Mouse (Mus musculus): ENCODE measurements around the gene Fam163a. TPM values are rescaled to one million over a fixed set of nuclear protein-coding genes. Genes with fewer than 3 reads are reported as not detected.

Fam163a gene
- polyA plus RNA-seq, 1 experiment from 2014 or later: 0.32 TPM

DNA sequence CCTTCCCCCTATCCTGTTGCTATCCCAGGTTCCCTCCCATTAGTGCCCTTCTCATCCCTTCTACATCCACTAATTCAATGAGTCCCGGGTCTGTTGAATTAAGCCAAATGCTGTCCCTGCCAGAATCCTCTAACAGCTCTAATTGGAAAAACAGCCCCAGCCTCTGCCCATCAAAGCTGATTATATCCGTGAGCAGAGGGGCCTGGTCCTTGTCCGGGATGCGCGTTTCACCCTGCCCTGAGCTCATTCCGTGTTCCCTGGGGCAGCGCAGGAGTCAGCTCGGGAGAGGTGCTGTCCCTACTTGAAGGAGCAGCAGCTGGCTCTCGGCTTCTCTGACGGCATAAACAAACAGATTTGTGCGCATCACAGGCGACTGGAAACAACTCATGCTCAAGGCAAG, 93.1 kb downstream of the Fam163a start:
- Histone ChIP-seq H3K27me3 (no peaks in the 10 kb centered on the region), H3K4me2 (replicated peaks) (no peak overlapping the region), H3K4me1 (0 out of 2 replicates have a peak, but pooled peaks cover 7% of the 10 kb centered on the region), H3K36me3 (no peaks in the 10 kb centered on the region), H3K9me3 (replicated peaks) (no peaks in the 10 kb centered on the region), H3K27ac (replicated peaks) (no peak overlapping the region), H3K9ac (no peak overlapping the region), H3K4me3 (replicated peaks) (no peak overlapping the region)
- 14% methylated on average over 12 of the region's 12 CpGs for WGBS
- no peak for ATAC-seq (ENCODE audit: insufficient number of reproducible peaks, low FRiP score, low TSS enrichment, low read depth)

DNA sequence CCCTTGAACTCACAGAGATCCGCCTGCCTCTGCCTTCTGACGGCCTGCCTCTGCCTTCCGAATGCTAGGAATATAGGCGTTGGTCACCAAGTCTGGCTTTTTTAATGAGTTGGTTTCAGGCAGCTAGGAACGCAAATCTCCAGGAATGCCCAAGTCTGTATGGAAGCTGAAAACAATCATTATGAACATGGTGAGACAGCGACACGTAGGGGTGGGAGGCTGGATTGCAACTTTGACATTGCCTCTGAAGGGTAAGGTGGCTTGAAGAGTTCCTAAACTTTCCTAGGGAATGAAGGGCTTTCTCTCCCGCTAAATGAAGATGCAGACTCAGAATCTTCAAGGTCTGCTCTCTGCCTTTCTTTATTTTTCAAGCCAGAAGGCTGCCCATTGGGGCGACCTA, 93.7 kb downstream of the Fam163a start:
- H3K36me3 ChIP-seq: no peaks in the 10 kb centered on the region
- no peak overlapping the region for H3K27ac ChIP-seq (replicated peaks)
- H3K9me3 ChIP-seq (replicated peaks): no peaks in the 10 kb centered on the region
- WGBS: 75% methylated on average over 9 of the region's 9 CpGs
- no peaks in the 10 kb centered on the region for H3K27me3 ChIP-seq
- H3K4me1 ChIP-seq: 0 out of 2 replicates have a peak, but pooled peaks cover 7% of the 10 kb centered on the region
- no peak for ATAC-seq (ENCODE audit: insufficient number of reproducible peaks, low FRiP score, low TSS enrichment, low read depth)
- no peak overlapping the region for H3K4me2 ChIP-seq (replicated peaks)
- no peak overlapping the region for H3K4me3 ChIP-seq (replicated peaks)
- no peak overlapping the region for H3K9ac ChIP-seq

DNA sequence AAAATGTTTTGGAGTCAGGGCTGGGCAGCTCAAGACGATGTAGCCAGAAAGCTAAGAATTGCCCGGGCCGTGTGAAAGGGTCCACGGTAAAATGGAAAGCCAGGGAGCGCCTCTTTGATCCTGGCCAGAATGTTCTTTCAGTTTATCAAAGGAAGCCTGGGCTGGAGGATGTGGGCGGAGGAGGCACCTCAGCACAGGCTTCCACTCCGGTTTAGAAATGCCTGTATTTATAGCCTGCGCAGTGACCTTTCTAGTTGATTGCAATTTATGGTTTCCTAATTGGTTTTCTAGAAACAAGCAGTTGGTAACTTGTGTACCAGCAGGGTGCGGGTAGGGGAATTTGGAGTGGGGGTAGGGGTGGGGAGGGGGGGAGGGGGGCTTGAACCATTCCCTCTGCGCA, 96.4 kb downstream of the Fam163a start:
- H3K27ac ChIP-seq (replicated peaks): no peak overlapping the region
- H3K4me3 ChIP-seq (replicated peaks): no peak overlapping the region
- 54% methylated on average over 10 of the region's 10 CpGs for WGBS
- no peaks in the 10 kb centered on the region for H3K27me3 ChIP-seq
- no peaks in the 10 kb centered on the region for H3K36me3 ChIP-seq
- H3K4me2 ChIP-seq (replicated peaks): no peak overlapping the region
- 0 out of 2 replicates have a peak, but pooled peaks cover 7% of the 10 kb centered on the region for H3K4me1 ChIP-seq
- no peak for ATAC-seq (ENCODE audit: insufficient number of reproducible peaks, low FRiP score, low TSS enrichment, low read depth)
- H3K9me3 ChIP-seq (replicated peaks): no peaks in the 10 kb centered on the region
- H3K9ac ChIP-seq: no peak overlapping the region

DNA sequence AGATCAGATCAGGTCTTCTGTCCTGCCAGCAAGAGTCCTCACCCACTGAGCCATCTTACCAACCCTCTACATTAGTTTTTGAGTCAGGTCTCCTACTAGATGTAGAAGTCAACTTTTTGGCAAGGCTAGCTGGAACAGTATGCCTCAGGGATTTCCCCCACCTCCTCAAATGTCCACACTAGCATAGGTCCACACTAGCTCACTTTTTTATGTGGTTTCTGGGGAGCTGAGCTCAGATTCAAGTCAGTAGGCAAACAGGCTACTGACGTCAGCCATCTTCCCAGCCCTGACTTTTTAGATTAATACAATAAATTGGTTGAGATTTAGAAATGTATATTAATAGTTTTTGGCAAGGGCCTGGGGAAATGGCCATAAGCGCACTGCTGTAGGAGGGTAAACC, 97.4 kb downstream of the Fam163a start:
- Histone ChIP-seq H3K4me2 (replicated peaks) (no peak overlapping the region), H3K4me1 (0 out of 2 replicates have a peak, but pooled peaks cover 7% of the 10 kb centered on the region), H3K9ac (no peak overlapping the region), H3K36me3 (no peaks in the 10 kb centered on the region), H3K9me3 (replicated peaks) (no peaks in the 10 kb centered on the region), H3K4me3 (replicated peaks) (no peak overlapping the region), H3K27me3 (no peaks in the 10 kb centered on the region), H3K27ac (replicated peaks) (no peak overlapping the region)
- WGBS: 80% methylated on average over 2 of the region's 2 CpGs
- no peak for ATAC-seq (ENCODE audit: insufficient number of reproducible peaks, low FRiP score, low TSS enrichment, low read depth)

DNA sequence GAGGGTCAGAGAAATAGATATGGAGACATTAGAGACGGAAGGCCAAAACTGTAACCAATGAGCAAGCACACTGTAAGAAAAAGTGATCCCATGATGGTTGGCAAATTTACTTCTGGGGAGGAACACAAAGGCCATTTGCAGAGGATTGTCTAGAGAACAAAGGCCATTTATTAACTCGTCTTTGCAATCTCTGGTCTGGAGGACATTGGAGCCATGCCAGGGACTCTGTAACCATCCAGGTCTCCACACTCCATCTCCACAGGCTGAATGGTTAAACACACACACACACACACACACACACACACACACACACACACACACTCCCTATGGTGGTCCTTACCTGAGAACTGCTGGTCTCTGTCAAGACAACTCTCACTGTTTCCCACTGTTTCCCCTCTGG, 99.4 kb downstream of the Fam163a start:
- H3K9ac ChIP-seq: no peak overlapping the region
- H3K27me3 ChIP-seq: no peaks in the 10 kb centered on the region
- H3K9me3 ChIP-seq (replicated peaks): no peaks in the 10 kb centered on the region
- no peak overlapping the region for H3K27ac ChIP-seq (replicated peaks)
- H3K4me2 ChIP-seq (replicated peaks): no peak overlapping the region
- no peak for ATAC-seq (ENCODE audit: insufficient number of reproducible peaks, low FRiP score, low TSS enrichment, low read depth)
- WGBS: 87% methylated on average over 2 of the region's 2 CpGs
- H3K36me3 ChIP-seq: no peaks in the 10 kb centered on the region
- H3K4me1 ChIP-seq: no peaks in the 10 kb centered on the region
- H3K4me3 ChIP-seq (replicated peaks): no peak overlapping the region

DNA sequence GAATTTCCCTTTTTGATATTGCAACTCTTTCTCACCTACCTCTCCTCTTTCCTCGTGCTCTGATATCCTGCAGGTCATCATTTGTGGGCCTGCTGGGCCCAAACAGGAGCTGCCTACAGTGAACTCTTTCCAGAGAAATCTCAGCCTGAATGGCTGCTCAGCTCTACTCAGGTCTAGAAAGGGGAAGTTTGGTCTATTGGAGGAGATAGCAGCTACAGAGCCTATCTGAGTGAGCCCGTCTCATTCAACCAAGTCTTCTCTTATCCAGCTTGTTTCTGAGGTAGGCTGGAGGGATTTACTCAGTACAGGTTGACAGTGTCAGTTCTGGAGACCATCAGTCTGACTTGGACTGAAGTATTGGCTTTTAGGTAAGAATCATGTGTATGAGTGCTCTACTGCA, 101.1 kb downstream of the Fam163a start:
- Histone ChIP-seq H3K4me1 (no peaks in the 10 kb centered on the region), H3K27me3 (no peaks in the 10 kb centered on the region), H3K36me3 (no peaks in the 10 kb centered on the region), H3K4me2 (replicated peaks) (no peak overlapping the region), H3K9ac (no peak overlapping the region), H3K9me3 (replicated peaks) (no peaks in the 10 kb centered on the region), H3K27ac (replicated peaks) (no peak overlapping the region), H3K4me3 (replicated peaks) (no peak overlapping the region)
- no peak for ATAC-seq (ENCODE audit: insufficient number of reproducible peaks, low FRiP score, low TSS enrichment, low read depth)
- WGBS: 92% methylated on average over 2 of the region's 2 CpGs

DNA sequence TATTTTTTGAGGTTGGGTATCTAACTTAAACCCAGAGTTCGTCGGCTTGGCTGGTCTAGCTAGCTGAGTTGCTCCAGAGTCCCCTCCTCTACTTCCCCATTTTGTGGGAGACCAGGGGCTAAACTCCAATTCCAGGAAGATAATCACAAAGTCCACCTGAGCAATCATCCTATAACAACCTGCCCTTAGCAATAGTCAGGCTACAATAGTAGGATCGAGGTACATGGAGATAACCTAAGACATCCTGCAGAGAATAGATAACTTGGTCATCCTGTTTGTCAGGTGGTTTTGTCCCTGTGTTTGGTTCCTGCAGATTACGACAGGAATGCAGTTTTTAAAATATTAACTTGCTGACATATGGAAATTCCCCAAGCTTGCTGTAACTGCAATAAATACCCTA, 113.0 kb downstream of the Fam163a start:
- 83% methylated on average over 4 of the region's 4 CpGs for WGBS
- no peak for ATAC-seq (ENCODE audit: insufficient number of reproducible peaks, low FRiP score, low TSS enrichment, low read depth)

DNA sequence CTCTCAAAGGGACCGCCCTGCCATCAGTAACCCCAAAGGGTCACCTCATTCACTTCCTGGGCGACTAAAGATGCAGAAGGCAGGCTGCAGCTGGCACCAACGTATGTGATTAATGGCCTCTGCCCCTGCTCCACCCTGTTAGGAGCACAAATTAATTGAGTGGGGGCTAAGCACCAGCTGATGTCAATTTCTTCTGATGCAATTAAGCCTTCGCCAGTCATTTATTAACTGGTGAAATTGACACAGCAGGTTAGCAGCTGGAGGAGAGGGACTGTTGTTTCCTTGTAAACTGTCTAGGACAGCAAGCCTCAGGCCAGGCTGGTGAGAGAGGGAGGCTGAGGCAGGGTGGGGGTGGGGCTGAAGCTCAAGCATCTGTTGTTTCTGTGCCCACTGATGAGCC, 114.8 kb downstream of the Fam163a start:
- Histone ChIP-seq H3K9me3 (replicated peaks) (no peaks in the 10 kb centered on the region), H3K27ac (replicated peaks) (no peak overlapping the region), H3K4me1 (no peaks in the 10 kb centered on the region), H3K9ac (no peak overlapping the region), H3K4me2 (replicated peaks) (no peak overlapping the region), H3K36me3 (no peaks in the 10 kb centered on the region), H3K4me3 (replicated peaks) (no peak overlapping the region), H3K27me3 (no peaks in the 10 kb centered on the region)
- ATAC-seq (ENCODE audit: insufficient number of reproducible peaks, low FRiP score, low TSS enrichment, low read depth): no peak; the same call in 1 of the 2 replicates
- WGBS: 57% methylated on average over 4 of the region's 4 CpGs

More for the DNA sequence above, 113.0 kb downstream of the Fam163a start:
- Histone ChIP-seq H3K27ac (replicated peaks) (no peak overlapping the region), H3K36me3 (no peaks in the 10 kb centered on the region), H3K27me3 (no peaks in the 10 kb centered on the region), H3K9ac (no peak overlapping the region), H3K4me2 (replicated peaks) (no peak overlapping the region), H3K4me1 (no peaks in the 10 kb centered on the region), H3K9me3 (replicated peaks) (no peaks in the 10 kb centered on the region), H3K4me3 (replicated peaks) (no peak overlapping the region)

DNA sequence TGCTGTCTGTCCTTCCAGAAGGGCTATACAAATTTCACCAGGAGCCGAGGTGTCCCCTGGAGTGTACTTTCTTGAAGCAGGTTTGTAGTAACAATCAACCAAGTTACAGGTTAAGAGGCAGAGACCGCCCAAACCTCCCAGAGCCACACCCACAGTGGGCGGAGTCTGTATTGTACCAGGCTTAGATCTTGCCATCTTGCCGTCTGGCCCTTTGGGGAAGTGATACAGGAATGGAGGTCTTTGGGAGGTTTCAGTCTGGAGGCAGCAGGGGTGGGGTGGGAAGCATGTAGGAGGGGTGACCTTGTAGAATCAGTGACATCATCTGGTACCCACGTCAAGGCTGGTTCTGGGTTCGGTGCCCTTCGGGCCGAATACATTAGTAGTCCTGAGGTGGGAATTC, 115.3 kb downstream of the Fam163a start:
- ATAC-seq (ENCODE audit: insufficient number of reproducible peaks, low FRiP score, low TSS enrichment, low read depth): no peak
- no peak overlapping the region for H3K4me3 ChIP-seq (replicated peaks)
- 78% methylated on average over 8 of the region's 8 CpGs for WGBS

DNA sequence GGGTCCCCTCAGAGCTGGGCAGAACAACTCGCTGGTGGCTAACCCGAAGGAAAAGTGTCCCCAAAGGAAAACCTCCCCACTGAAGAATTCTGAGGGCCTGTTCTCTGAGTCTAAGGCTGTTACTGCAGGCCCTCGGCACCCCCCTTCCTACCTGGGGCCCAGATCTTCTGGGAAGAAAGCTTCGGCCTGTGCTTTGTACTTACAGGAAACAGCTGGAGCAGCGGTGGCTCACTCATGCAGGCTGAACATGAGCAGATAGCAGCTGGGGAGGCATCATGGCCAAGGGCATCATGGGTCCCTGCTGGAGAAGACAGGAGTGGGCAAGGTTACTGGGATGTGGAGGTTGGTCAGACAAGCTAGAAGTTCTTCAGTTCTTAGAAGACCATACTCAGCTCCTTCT, 117.2 kb downstream of the Fam163a start:
- WGBS: 61% methylated on average over 5 of the region's 5 CpGs
- no peak overlapping the region for H3K9ac ChIP-seq
- no peak for ATAC-seq (ENCODE audit: insufficient number of reproducible peaks, low FRiP score, low TSS enrichment, low read depth)

More for the DNA sequence above, 115.3 kb downstream of the Fam163a start:
- no peaks in the 10 kb centered on the region for H3K27me3 ChIP-seq
- H3K4me2 ChIP-seq (replicated peaks): no peak overlapping the region
- H3K4me1 ChIP-seq: no peaks in the 10 kb centered on the region
- no peak overlapping the region for H3K27ac ChIP-seq (replicated peaks)
- H3K36me3 ChIP-seq: no peaks in the 10 kb centered on the region
- H3K9ac ChIP-seq: no peak overlapping the region
- no peaks in the 10 kb centered on the region for H3K9me3 ChIP-seq (replicated peaks)

DNA sequence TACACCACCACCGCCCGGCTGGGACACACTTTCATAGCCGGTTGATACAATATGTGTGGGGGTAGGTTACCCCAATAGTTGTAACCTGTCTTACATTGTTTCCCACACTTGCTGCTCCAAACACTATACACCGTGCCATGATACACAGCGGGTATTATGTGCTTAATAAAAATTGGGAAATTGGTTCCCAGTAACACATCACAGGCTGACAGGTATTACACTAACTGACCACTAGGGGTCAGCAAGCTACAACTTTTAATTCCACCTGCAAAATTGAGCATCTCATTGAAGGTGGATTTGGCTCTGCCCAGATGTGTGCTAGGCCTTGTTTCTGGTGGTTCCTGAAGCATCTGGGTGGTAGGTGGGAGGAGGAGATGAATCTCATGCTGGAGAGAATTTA, 119.1 kb downstream of the Fam163a start:
- 53% methylated on average over 5 of the region's 5 CpGs for WGBS
- H3K4me3 ChIP-seq (replicated peaks): no peak overlapping the region
- H3K27ac ChIP-seq (replicated peaks): no peak overlapping the region
- H3K36me3 ChIP-seq: no peaks in the 10 kb centered on the region
- H3K27me3 ChIP-seq: no peaks in the 10 kb centered on the region
- H3K4me1 ChIP-seq: no peaks in the 10 kb centered on the region
- ATAC-seq (ENCODE audit: insufficient number of reproducible peaks, low FRiP score, low TSS enrichment, low read depth): no peak
- no peaks in the 10 kb centered on the region for H3K9me3 ChIP-seq (replicated peaks)
- H3K9ac ChIP-seq: no peak overlapping the region
- H3K4me2 ChIP-seq (replicated peaks): no peak overlapping the region

More for the DNA sequence above, 117.2 kb downstream of the Fam163a start:
- no peaks in the 10 kb centered on the region for H3K27me3 ChIP-seq
- no peaks in the 10 kb centered on the region for H3K36me3 ChIP-seq
- H3K4me2 ChIP-seq (replicated peaks): no peak overlapping the region
- H3K27ac ChIP-seq (replicated peaks): no peak overlapping the region
- no peaks in the 10 kb centered on the region for H3K4me1 ChIP-seq
- H3K4me3 ChIP-seq (replicated peaks): no peak overlapping the region
- no peaks in the 10 kb centered on the region for H3K9me3 ChIP-seq (replicated peaks)

DNA sequence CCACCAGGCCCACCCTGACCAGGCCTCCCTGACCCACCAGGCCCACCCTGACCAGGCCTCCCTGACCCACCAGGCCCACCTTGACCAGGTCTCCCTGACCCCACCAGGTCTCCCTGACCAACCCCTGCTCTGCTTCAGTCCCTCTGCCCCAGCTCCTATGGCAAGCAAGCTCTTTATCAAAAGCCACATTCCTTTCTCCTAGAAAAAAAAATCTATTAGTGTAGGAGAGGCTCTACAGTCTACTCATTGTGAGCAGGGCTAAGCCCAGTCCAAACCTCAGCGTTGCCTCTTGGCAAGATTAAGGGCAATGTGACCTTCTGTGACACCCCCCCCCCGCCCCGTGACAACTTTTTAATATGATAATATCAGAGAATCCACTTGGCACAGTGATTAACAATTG, 120.2 kb downstream of the Fam163a start:
- Histone ChIP-seq H3K4me1 (no peaks in the 10 kb centered on the region), H3K36me3 (no peaks in the 10 kb centered on the region), H3K9me3 (replicated peaks) (no peaks in the 10 kb centered on the region), H3K4me3 (replicated peaks) (no peak overlapping the region), H3K27ac (replicated peaks) (no peak overlapping the region), H3K9ac (no peak overlapping the region), H3K4me2 (replicated peaks) (no peak overlapping the region), H3K27me3 (no peaks in the 10 kb centered on the region)
- 59% methylated on average over 3 of the region's 3 CpGs for WGBS
- ATAC-seq (ENCODE audit: insufficient number of reproducible peaks, low FRiP score, low TSS enrichment, low read depth): no peak
